Mouse (Mus musculus) retina, postnatal 1 day (tissue): ENCODE data around the gene Vmn1r81.

ENCODE experiments used
- DNase-seq: peaks from one replicate; pipeline ENCODE4 v3.0.0-alpha.2; 2012

Vmn1r81 gene

DNA sequence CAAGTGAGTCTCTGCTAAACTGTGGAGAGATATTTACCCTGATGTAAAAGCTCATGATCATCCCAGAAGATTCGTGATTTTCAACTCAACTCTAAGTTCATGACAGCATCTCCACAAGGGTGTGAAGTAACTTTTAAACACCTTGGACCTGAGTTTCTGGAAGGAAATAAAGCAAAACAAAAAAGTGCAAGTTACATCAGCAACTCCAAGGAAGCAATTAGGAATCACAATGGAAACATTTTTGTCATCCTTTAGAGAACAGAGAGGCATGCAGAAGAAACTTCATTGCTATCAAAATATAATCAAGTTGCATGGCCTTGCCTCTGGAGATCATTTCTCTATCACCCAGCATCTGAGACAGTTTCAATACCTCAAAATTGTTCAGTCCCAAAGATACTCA lies at the start of gene Vmn1r81:
Gene Vmn1r81 (minus strand): TSS at position 101 of the 400 bp plus-strand sequence.
- no peak for DNase-seq

DNA sequence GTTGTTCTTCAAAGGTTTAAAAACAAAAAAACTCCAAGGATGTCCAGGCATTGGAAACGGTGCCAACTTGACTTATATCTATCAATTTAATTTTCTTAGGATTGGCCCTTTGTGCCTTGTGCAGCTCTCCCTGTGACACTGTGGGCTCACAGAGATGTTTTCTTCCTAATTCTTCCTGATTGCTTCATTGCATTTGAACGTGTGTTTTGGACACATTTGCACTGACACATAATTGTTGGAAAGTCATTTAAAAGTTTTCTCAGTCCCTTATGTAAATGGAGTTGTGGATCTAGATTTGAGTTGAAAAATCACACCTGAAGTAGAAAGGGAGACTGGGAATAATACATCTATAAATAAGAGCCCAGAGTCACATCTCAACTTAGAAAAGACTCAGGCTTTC lies 32.1 kb upstream of the Vmn1r81 start, which contains the start of gene Vmn1r82:
Gene Vmn1r82 (plus strand): TSS at position 301 of the 400 bp plus-strand sequence.
- no peak for DNase-seq

DNA sequence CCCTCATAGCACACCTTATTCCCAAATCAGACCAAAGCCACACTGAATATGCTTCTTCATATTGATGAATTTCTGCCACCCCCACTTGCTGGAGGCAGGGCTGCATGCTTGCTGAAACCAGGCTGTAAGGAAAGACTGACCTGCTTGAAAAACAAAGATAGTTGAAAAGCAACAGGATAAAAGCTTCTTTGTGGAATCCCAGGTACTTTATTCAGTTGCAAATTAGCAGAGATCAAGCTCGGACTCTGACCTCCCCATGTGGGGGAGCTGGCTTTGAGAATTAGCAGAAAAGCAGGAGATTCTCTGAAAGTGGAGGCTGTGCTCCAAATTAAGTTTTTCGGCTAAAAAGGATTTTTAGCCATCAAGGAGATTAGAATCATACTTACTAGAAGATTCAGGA lies 63.9 kb downstream of the Vmn1r81 start:
- no peak for DNase-seq
